ENCODE assay signal across 28 mouse cellular contexts in the genomic region with DNA sequence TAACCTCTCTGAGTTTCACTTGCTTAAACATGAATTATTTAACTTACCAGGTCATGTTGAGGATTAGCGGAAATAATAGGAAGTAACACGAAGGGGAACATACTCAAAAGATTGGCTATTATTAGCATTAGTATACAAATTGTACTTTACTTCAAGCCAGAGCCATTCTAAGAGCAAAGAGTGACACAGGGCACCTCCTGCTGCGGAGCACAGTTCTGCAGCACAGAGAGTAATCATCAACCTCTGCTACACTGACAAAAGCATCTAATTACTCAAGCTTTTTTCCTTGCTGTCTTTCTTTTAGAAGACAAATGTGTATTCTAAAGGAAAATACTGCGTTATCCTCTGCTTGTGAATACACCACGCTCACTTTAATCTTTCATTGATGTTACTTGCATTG.
DNase-seq lines count a peak whose midpoint lies in the region; ATAC-seq lines count a peak whose summit lies in the region.
"Had no signal": no experiment of that assay in that cellular context is flagged by ENCODE, and none has a peak within 500 bp of the region (broad histone marks: within the 10 kb centered on the region; RNA-seq: fewer than 3 reads in every experiment).

No protein-coding gene starts in this region.

- ATAC-seq in midbrain, embryonic 11.5 days (ENCODE audit: low FRiP score), result no peak
- peak; percentile 66 for ATAC-seq in forebrain, embryonic 13.5 days
- ATAC-seq in midbrain, embryonic 14.5 days (ENCODE audit: low FRiP score, low TSS enrichment), result no peak
- ATAC-seq: CD4-positive, CD25-positive, alpha-beta regulatory T cell, adult 4 months; hindbrain, postnatal 0 days; intestine, embryonic 15.5 days; liver, embryonic 12.5 days; liver, postnatal 0 days had no signal

- no peak overlapping the region for H3K9ac ChIP-seq in midbrain, embryonic 11.5 days (ENCODE audit: low read length)
- no peak overlapping the region for H3K9ac ChIP-seq in forebrain, embryonic 13.5 days
- H3K9ac ChIP-seq in midbrain, embryonic 14.5 days (replicated peaks; ENCODE audit: low read length), result no peak overlapping the region
- H3K9ac ChIP-seq: embryonic facial prominence, embryonic 12.5 days; heart, embryonic 15.5 days; intestine, embryonic 15.5 days; liver, embryonic 12.5 days; liver, postnatal 0 days; neural tube, embryonic 15.5 days had no signal

- H3K4me2 ChIP-seq in midbrain, embryonic 11.5 days, result no peak overlapping the region
- no peak overlapping the region for H3K4me2 ChIP-seq in forebrain, embryonic 13.5 days
- H3K4me2 ChIP-seq in midbrain, embryonic 14.5 days (ENCODE audit: low read length), result no peak overlapping the region
- H3K4me2 ChIP-seq: embryonic facial prominence, embryonic 12.5 days; heart, embryonic 15.5 days; intestine, embryonic 15.5 days; liver, embryonic 12.5 days; neural tube, embryonic 15.5 days had no signal

- DNase-seq in midbrain, embryonic 11.5 days (ENCODE audit: low spot score, missing footprints), result peak; percentile 83
- DNase-seq in midbrain, embryonic 10.5 days (ENCODE audit: low spot score), result no peak
- DNase-seq in midbrain, embryonic 14.5 days, result peak; percentile 15
- DNase-seq in left cerebral cortex, adult 8-10 months (ENCODE audit: low spot score in 2 of 2), result no peak
- no peak for DNase-seq in spleen, postnatal 14 days (ENCODE audit: low spot score in 2 of 2)
- DNase-seq in lung, postnatal 36 days, result no peak
- DNase-seq: adrenal gland, postnatal 14 days; cerebellum, adult 8-10 months; cerebellum, postnatal 25 days; gastrocnemius, postnatal 10 days; kidney, adult 8-10 months; kidney, postnatal 4 days; left cerebral cortex, postnatal 4 days; liver, postnatal 0 days; lung, postnatal 4 days; right cerebral cortex, adult 18-20 months; right cerebral cortex, postnatal 4 days; thymus, postnatal 4 days had no signal

- 35% methylated on average over 5 of the region's 5 CpGs for WGBS in midbrain, embryonic 11.5 days
- 42% methylated on average over 5 of the region's 5 CpGs for WGBS in midbrain, embryonic 10.5 days
- WGBS in forebrain, embryonic 13.5 days, result 6% methylated on average over 5 of the region's 5 CpGs
- 22% methylated on average over 5 of the region's 5 CpGs for WGBS in midbrain, embryonic 14.5 days

- no peak overlapping the region for H3K27ac ChIP-seq in midbrain, embryonic 11.5 days (ENCODE audit: low read depth, low read length)
- no peak overlapping the region for H3K27ac ChIP-seq in midbrain, embryonic 10.5 days (replicated peaks)
- no peak overlapping the region for H3K27ac ChIP-seq in forebrain, embryonic 13.5 days
- H3K27ac ChIP-seq in midbrain, embryonic 14.5 days (replicated peaks; ENCODE audit: low read depth, low read length), result no peak overlapping the region
- H3K27ac ChIP-seq: embryonic facial prominence, embryonic 12.5 days; heart, embryonic 15.5 days; hindbrain, postnatal 0 days; intestine, embryonic 15.5 days; kidney, postnatal 0 days; liver, embryonic 12.5 days; neural tube, embryonic 15.5 days had no signal

- no peak overlapping the region for H3K4me3 ChIP-seq in midbrain, embryonic 11.5 days (ENCODE audit: low read depth, low read length)
- no peak overlapping the region for H3K4me3 ChIP-seq in midbrain, embryonic 10.5 days
- no peak overlapping the region for H3K4me3 ChIP-seq in forebrain, embryonic 13.5 days
- H3K4me3 ChIP-seq in midbrain, embryonic 14.5 days (replicated peaks; ENCODE audit: low read depth, low read length), result no peak overlapping the region
- H3K4me3 ChIP-seq: embryonic facial prominence, embryonic 12.5 days; heart, embryonic 15.5 days; intestine, embryonic 15.5 days; liver, embryonic 12.5 days; megakaryocyte, embryonic 14.5 days; neural tube, embryonic 15.5 days had no signal

- no peaks in the 10 kb centered on the region for H3K9me3 ChIP-seq in midbrain, embryonic 11.5 days (ENCODE audit: control insufficient read depth, low read length)
- no peaks in the 10 kb centered on the region for H3K9me3 ChIP-seq in midbrain, embryonic 10.5 days (replicated peaks)
- H3K9me3 ChIP-seq in forebrain, embryonic 13.5 days (replicated peaks), result no peaks in the 10 kb centered on the region
- no peaks in the 10 kb centered on the region for H3K9me3 ChIP-seq in midbrain, embryonic 14.5 days (ENCODE audit: control insufficient read depth, low read length)
- H3K9me3 ChIP-seq: embryonic facial prominence, embryonic 12.5 days; heart, embryonic 15.5 days; intestine, embryonic 15.5 days; liver, embryonic 12.5 days; megakaryocyte, embryonic 14.5 days; neural tube, embryonic 15.5 days had no signal

- H3K36me3 ChIP-seq in midbrain, embryonic 11.5 days (ENCODE audit: control insufficient read depth, insufficient read depth, low read length), result no peaks in the 10 kb centered on the region
- no peaks in the 10 kb centered on the region for H3K36me3 ChIP-seq in midbrain, embryonic 10.5 days
- H3K36me3 ChIP-seq in forebrain, embryonic 13.5 days (ENCODE audit: poor library complexity, severe bottlenecking), result no peaks in the 10 kb centered on the region
- H3K36me3 ChIP-seq in midbrain, embryonic 14.5 days (ENCODE audit: control insufficient read depth, insufficient read depth, low read length), result no peaks in the 10 kb centered on the region
- H3K36me3 ChIP-seq: embryonic facial prominence, embryonic 12.5 days; heart, embryonic 15.5 days; intestine, embryonic 15.5 days; liver, embryonic 12.5 days; neural tube, embryonic 15.5 days had no signal

- H3K27me3 ChIP-seq in midbrain, embryonic 11.5 days (ENCODE audit: control insufficient read depth, insufficient read depth, low read length), result no peaks in the 10 kb centered on the region; the same call in 1 of the 2 replicates
- H3K27me3 ChIP-seq in midbrain, embryonic 10.5 days (ENCODE audit: low read depth, poor library complexity, severe bottlenecking), result peaks cover 38% of the 10 kb centered on the region
- peaks cover 22% of the 10 kb centered on the region; the same call in 1 of the 2 replicates for H3K27me3 ChIP-seq in forebrain, embryonic 13.5 days
- no peaks in the 10 kb centered on the region for H3K27me3 ChIP-seq in midbrain, embryonic 14.5 days (ENCODE audit: control insufficient read depth, insufficient read depth, low read length)
- H3K27me3 ChIP-seq: embryonic facial prominence, embryonic 12.5 days; heart, embryonic 15.5 days; intestine, embryonic 15.5 days; liver, embryonic 12.5 days; neural tube, embryonic 15.5 days had no signal

- H3K4me1 ChIP-seq in midbrain, embryonic 11.5 days (ENCODE audit: control insufficient read depth, insufficient read depth, low read length), result no peaks in the 10 kb centered on the region
- peaks cover 9% of the 10 kb centered on the region for H3K4me1 ChIP-seq in midbrain, embryonic 10.5 days
- peaks cover 8% of the 10 kb centered on the region for H3K4me1 ChIP-seq in forebrain, embryonic 13.5 days
- H3K4me1 ChIP-seq in midbrain, embryonic 14.5 days (ENCODE audit: control insufficient read depth, insufficient read depth, low read length), result no peaks in the 10 kb centered on the region
- H3K4me1 ChIP-seq: embryonic facial prominence, embryonic 12.5 days; intestine, embryonic 15.5 days; liver, embryonic 12.5 days; megakaryocyte, embryonic 14.5 days had no signal

Comparison
In these comparisons a context has a peak if more than half of its experiments do, and no peak if none do; other contexts are left out.
1. DNase-seq: peak in midbrain, embryonic 11.5 days (single experiment) and midbrain, embryonic 14.5 days (single experiment); none in midbrain, embryonic 10.5 days (single experiment), left cerebral cortex, adult 8-10 months (0 of 2), spleen, postnatal 14 days (0 of 2) and lung, postnatal 36 days (single experiment).